Mouse (Mus musculus): ENCODE results near the gene Vmn2r5. TPM values are rescaled to one million over a fixed set of nuclear protein-coding genes. Genes with fewer than 3 reads are reported as not detected.
"Not testable (repeated sequence)": the region's sequence is repeated elsewhere in the genome, so short reads cannot be mapped to it uniquely, and the experiment has no call there.

Gene Vmn2r5
- total RNA-seq (2021): not detected

- intact Hi-C loops (cut with DNase I); DNase-seq (ENCODE audit: low spot score): not testable (repeated sequence)
These were observed at the start of gene Vmn2r5 for GRCm38 (mm10) chr3:64509742-64510141. TSS of gene Vmn2r5 (minus strand) at chr3:64509842.

GRCm38 (mm10) chr3:64523585-64523984 is 13.9 kb upstream of the Vmn2r5 start:
- intact Hi-C loops (cut with DNase I): not testable (repeated sequence)

More at GRCm38 (mm10) chr3:64523585-64523984, 13.9 kb upstream of the Vmn2r5 start:
- not testable (repeated sequence) for DNase-seq (ENCODE audit: low spot score)

Other genes with a start within 250 kb of the Vmn2r5 start
- gene Vmn2r3, start 220.1 kb downstream of the Vmn2r5 start, total RNA-seq (2021): not detected
- not detected for gene Vmn2r4, start 94.5 kb downstream of the Vmn2r5 start, total RNA-seq (2021)
- not detected for gene Vmn2r6, start 56.0 kb upstream of the Vmn2r5 start, total RNA-seq (2021)

Measured in heart, postnatal 25 days (tissue).